Mouse (Mus musculus) kidney, embryonic 15.5 days (tissue): ENCODE measurements at regions not wholly inside any gene's neighbourhood (a gene's known extent, or its start where the extent isn't known, plus 50 kb on each side); places are given as distances from the start of the nearest gene placed in this dataset.

ENCODE experiments used
- ATAC-seq: fragments of 200-750 bp; cut with Nextera tagmentation; replicated peaks from 2 replicates; pipeline ENCODE4 v1.8.0; 2017; ENCODE audit warnings: moderate TSS enrichment; ENCODE audit not compliant: low FRiP score
- H3K27ac ChIP-seq: fragments of 300-500 bp; sonication (generic); 2 replicates; pipeline ENCODE4 v1.5.1; 2015; ENCODE audit warnings: mild to moderate bottlenecking, inconsistent platforms
- H3K27me3 ChIP-seq: fragments of 300-500 bp; sonication (generic); 2 replicates; pipeline ENCODE4 v1.6.1; 2015; ENCODE audit warnings: inconsistent platforms
- H3K36me3 ChIP-seq: fragments of 300-500 bp; sonication (generic); 2 replicates; pipeline ENCODE4 v1.6.1; 2015; ENCODE audit warnings: inconsistent platforms
- H3K4me1 ChIP-seq: fragments of 300-500 bp; sonication (generic); 2 replicates; pipeline ENCODE4 v1.6.1; 2015; ENCODE audit warnings: inconsistent platforms
- H3K4me2 ChIP-seq: fragments of 300-500 bp; sonication (generic); 2 replicates; pipeline ENCODE4 v1.6.1; 2015; ENCODE audit warnings: moderate library complexity, mild to moderate bottlenecking, inconsistent platforms
- H3K4me3 ChIP-seq: fragments of 300-500 bp; sonication (generic); replicated peaks from 2 replicates; pipeline ENCODE4 v1.5.1; 2015; ENCODE audit warnings: mild to moderate bottlenecking, inconsistent platforms
- H3K9ac ChIP-seq: fragments of 300-500 bp; sonication (generic); 2 replicates; pipeline ENCODE4 v1.6.1; 2015; ENCODE audit warnings: mild to moderate bottlenecking, inconsistent platforms
- H3K9me3 ChIP-seq: fragments of 300-500 bp; sonication (generic); replicated peaks from 2 replicates; pipeline ENCODE4 v1.6.1; 2016; ENCODE audit warnings: inconsistent platforms
- WGBS: fragments of 180-500 bp; shearing (Covaris S2); methylation state at CpG from one replicate; pipeline ENCODE4 v1.1.7; 2015; ENCODE audit warnings: mixed read lengths; 5-methylcytosine and 5-hydroxymethylcytosine counted together

DNA sequence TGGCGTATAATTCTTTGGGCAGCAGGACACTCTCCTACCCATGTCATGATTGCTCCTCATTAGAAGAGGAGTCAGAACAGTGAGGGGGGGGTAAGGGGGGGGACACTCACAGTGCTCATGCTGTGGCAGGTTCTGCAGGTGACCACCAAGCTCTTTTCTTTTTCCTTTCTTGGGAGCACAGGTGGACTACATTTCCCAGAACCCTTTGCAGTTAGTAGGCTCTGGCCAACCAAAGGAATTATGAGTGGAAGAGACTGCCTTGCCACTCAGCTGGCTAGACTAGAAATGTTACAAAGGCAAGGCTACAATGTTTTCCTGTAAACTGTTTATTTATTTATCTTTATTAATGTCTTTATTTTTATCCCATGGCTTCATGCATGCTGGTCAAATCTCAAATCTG lies 53.6 kb upstream of the Ifnlr1 start:
- Histone ChIP-seq H3K4me3 (no peak overlapping the region), H3K36me3 (no peaks in the 10 kb centered on the region), H3K9me3 (no peaks in the 10 kb centered on the region), H3K27me3 (no peaks in the 10 kb centered on the region), H3K9ac (no peak overlapping the region), H3K27ac (no peak overlapping the region), H3K4me2 (no peak overlapping the region), H3K4me1 (no peaks in the 10 kb centered on the region)
- 96% methylated on average over 1 of the region's 1 CpGs for whole genome bisulfite sequencing
- no peak for ATAC-seq

DNA sequence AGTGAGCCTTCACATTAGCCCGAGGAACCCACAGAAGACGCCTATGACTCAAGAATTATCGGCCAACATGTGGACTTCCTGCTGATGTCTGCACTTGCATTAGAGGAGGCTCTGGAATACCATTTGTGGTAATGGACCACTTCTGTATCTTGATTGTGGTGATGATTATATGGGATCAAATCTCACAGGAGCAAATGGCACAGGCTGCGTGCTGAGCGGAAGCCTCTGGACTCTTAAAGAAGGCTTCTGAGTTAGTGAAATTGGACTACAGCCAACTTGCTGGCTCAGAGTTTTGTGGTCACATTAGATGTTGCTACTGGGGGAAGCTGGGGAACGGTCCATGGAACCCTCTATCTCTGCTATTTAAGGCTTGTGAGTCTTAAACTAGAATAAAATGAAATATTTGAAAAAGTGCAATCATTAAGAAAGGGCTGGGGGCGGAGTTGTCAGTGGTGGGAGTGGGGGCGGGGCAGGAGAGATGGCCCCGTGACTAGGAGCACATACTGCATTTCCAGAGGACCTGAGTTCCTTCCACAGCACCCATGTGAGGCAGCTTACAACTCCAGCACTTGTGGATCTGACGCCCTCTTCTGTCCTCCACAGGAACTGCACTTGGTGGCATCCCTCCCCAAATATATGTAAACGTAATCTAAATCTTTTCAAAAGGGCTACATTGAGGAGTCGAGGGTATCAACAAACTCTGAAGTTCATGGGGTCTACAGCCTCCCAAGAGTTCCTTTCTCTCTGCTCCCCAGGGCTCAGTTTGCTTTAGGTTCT lies 56.1 kb upstream of the Ifnlr1 start:
- H3K4me2 ChIP-seq = no peak overlapping the region
- WGBS = 89% methylated on average over 12 of the region's 12 CpGs
- no peak overlapping the region for H3K4me3 ChIP-seq
- H3K27me3 ChIP-seq = peaks cover under 1% of the 10 kb centered on the region; the same call in 1 of the 2 replicates
- H3K36me3 ChIP-seq = no peaks in the 10 kb centered on the region
- H3K9ac ChIP-seq = no peak overlapping the region
- no peaks in the 10 kb centered on the region for H3K9me3 ChIP-seq
- no peak overlapping the region for H3K27ac ChIP-seq
- H3K4me1 ChIP-seq = no peaks in the 10 kb centered on the region
- ATAC-seq = no peak

DNA sequence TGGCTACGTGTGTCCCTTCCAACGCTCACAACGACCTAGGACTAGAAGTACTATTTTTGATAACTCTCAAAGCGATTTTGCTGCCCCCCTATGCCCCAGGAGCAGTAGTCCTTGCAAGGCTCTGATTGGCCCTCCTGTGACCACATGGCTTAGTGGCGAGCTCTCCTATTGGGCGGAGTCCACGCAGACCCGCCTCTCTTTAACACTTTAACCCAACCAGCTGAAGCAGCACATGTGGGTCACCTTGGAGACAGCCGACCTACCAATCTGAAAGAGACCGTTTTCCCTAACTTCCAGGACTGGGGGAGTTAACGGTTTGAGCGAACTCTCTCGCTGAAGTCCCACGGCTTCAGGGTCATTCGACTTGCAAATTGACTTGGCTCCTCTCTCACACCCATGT lies 53.0 kb upstream of the Grhl3 start:
- Histone ChIP-seq H3K4me3 (no peak overlapping the region), H3K27ac (no peak overlapping the region), H3K9ac (no peak overlapping the region), H3K36me3 (no peaks in the 10 kb centered on the region), H3K4me1 (no peaks in the 10 kb centered on the region), H3K9me3 (no peaks in the 10 kb centered on the region), H3K27me3 (peaks cover 3% of the 10 kb centered on the region; the same call in 1 of the 2 replicates), H3K4me2 (no peak overlapping the region)
- 71% methylated on average over 15 of the region's 15 CpGs for WGBS
- no peak for ATAC-seq

DNA sequence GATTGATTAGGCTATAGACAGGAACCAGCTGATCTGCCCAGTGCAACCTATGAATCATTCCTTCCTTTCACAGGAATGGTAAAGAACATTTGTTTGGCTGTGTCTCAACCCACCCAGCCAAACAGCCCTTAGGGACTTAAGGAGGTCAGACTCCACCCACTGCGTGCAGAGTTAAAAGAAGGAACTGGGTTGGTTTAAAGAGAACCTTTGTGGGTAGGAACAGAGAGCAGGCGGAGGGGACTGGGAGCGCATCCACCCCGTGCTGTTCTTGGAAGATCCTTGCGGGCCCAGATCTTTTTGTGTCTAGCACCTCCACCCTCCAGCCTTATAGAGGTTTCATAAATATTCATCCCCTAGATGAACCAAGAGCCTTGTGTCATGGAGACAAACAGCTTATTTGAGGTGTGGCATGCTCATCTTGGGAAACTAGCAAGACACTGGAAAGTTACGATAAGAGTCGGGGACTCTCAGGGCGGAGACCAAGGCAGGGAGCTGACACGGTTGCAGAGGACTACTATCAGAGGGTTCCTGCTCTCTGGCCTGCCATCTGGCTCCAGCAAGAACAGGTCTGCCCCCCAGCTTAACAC lies 49.8 kb upstream of the Grhl3 start:
- 75% methylated on average over 9 of the region's 9 CpGs for WGBS
- Histone ChIP-seq H3K9me3 (0 out of 2 replicates have a peak, but pooled peaks cover 7% of the 10 kb centered on the region), H3K27me3 (peaks cover 11% of the 10 kb centered on the region; the same call in 1 of the 2 replicates), H3K4me2 (no peak overlapping the region), H3K4me3 (no peak overlapping the region), H3K4me1 (peaks cover 4% of the 10 kb centered on the region), H3K27ac (no peak overlapping the region), H3K9ac (no peak overlapping the region), H3K36me3 (no peaks in the 10 kb centered on the region)
- ATAC-seq = 0 out of 2 replicates have a peak, but pooled peaks have one; percentile 36
